Mouse (Mus musculus): ENCODE data around the gene Khdc1a. TPM values are rescaled to one million over a fixed set of nuclear protein-coding genes. Genes with fewer than 3 reads are reported as not detected.

Gene Khdc1a
- total RNA-seq, 4 experiments from 2014 or later: not detected

- no peak for DNase-seq (ENCODE audit: low spot score)
Observed at GRCm38 (mm10) chr1:21391138-21391671, 41.8 kb downstream of the Khdc1a start.

Other genes with a start within 250 kb of the Khdc1a start
- 1 to 10 TPM; 2.6 to 5.2 (median 4.2) TPM for gene Tmem14a, start 131.1 kb upstream of the Khdc1a start, total RNA-seq (2022)
- gene Gsta3, start 109.1 kb upstream of the Khdc1a start, total RNA-seq (2022): 10 to 100 TPM in 3 of 4 experiments, 1 to 10 TPM in 1; 8.0 to 17.7 (median 12.2) TPM
- not detected for gene Khdc1c, start 18.7 kb downstream of the Khdc1a start, total RNA-seq (2022)
- not detected for gene Khdc1b, start 33.9 kb downstream of the Khdc1a start, total RNA-seq (2022)

Measured in heart, adult 8-10 months (tissue).